Mouse (Mus musculus): ENCODE data around the gene Lpar6.

The Lpar6 gene

GRCm38 (mm10) chr14:73255426-73255970 lies 17.8 kb downstream of the Lpar6 start:
- peak; percentile 57 for DNase-seq (ENCODE audit: low read depth)

GRCm38 (mm10) chr14:73257348-73257747 lies 19.7 kb downstream of the Lpar6 start:
- no peak for DNase-seq (ENCODE audit: low read depth)

GRCm38 (mm10) chr14:73258181-73258580 lies 20.5 kb downstream of the Lpar6 start:
- no peak for DNase-seq (ENCODE audit: low read depth)

DNA sequence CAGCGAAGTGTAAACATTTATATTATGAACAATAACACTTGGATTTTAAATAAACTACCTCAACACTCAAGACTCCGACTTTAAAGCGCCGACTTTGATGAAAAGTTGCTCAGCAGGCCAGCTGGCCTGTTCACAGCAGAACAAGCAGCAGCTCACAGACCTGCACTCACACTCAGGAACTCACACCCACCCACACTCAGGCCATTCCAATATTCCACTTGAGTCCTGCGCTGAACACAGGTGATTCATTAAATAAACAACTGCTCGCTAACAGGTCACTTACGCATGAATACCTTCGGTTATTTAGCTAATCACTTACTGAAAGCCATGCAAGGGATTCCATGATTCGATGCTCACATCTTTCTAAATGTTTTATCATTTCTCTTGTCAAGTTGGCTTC lies 24.5 kb downstream of the Lpar6 start:
- no peak for DNase-seq (ENCODE audit: low read depth)

GRCm38 (mm10) chr14:73266166-73266565 lies 28.5 kb downstream of the Lpar6 start:
- DNase-seq (ENCODE audit: low read depth), result peak; percentile 52

DNA sequence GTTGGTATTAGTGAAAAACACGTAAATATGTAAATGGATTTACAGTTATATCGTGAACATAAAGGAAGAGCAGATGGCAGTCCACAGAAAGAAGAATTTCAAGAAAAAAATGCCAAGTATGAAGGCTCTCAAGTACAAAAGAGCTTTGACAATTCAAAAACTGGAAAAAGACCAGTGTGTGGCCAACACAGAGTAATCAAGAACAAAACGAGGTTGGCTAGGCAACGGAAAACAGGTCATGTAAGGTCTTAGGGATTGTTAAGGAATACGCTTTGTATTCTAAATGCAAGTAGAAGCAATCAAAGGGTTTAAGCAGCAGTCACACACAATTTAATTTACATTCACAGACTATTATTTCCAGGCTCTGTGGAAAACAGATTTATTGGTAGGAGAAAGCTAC lies 34.1 kb downstream of the Lpar6 start:
- DNase-seq (ENCODE audit: low read depth), result no peak

- no peak for DNase-seq (ENCODE audit: low read depth)
Measured at GRCm38 (mm10) chr14:73279096-73279495, 41.4 kb downstream of the Lpar6 start.

- DNase-seq (ENCODE audit: low read depth), result no peak
Measured at GRCm38 (mm10) chr14:73280996-73281395, 43.3 kb downstream of the Lpar6 start.

DNA sequence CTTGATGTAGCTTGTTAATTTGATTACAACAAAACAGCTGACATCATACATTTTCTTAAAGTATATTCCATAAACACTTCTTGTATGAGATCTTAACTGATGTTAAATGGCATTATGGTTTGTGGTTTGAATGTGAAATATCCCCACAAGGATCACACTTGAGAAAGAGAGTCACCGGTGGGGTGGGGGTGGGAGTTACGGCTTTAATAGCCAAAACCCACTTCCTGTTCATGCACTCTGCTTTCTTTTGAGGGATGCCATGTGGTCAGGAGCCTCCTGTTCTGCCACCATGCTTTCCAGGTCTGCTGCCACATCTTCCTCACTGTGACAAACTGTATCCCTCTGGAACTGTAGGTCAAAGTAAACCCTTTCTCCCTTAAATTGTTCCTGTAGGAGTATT lies 52.2 kb downstream of the Lpar6 start:
- DNase-seq (ENCODE audit: low read depth), result peak; percentile 36

DNA sequence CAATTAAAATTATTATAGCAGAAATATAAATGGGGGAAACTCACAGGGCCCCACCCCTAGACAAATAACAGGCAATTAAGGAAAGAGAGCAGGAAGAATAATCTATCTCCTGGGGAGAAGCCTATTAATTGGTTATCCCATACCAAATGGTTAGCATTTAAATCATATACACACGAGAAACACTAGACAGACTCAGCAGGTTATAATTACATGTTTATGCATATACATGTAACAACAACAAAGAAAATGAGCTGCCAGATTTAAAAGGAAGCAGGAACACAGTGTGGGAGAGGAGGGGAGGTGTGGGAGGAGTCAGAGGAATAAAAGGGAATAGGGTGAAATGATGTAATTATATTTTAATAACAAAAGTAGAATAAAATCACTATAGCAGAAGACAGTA lies 54.7 kb downstream of the Lpar6 start:
- DNase-seq (ENCODE audit: low read depth), result no peak
